Mouse (Mus musculus): ENCODE data around the gene Slc38a4.

GRCm38 (mm10) chr15:97020221-97020620 lies 35.5 kb downstream of the Slc38a4 start:
- TF ChIP-seq EP300 (IDR thresholded peaks at IDR 0.05; ENCODE audit: insufficient read depth, low read depth, low read length) (no peak), CTCF (IDR thresholded peaks at IDR 0.05; ENCODE audit: low read depth, low read length) (no peak)

Measured in ES-Bruce4 (cell line).